Mouse (Mus musculus) heart, embryonic 12.5 days (tissue): ENCODE measurements around the gene Sertm1. TPM values are rescaled to one million over a fixed set of nuclear protein-coding genes. Genes with fewer than 3 reads are reported as not detected.

ENCODE experiments used
- ATAC-seq: fragments of 200-750 bp; cut with Nextera tagmentation; 2 replicates; pipeline ENCODE4 v1.8.0; 2017; ENCODE audit warnings: moderate TSS enrichment, moderate library complexity; ENCODE audit not compliant: insufficient number of reproducible peaks, low FRiP score
- H3K27ac ChIP-seq: fragments of 300-500 bp; sonication (generic); 2 replicates; pipeline ENCODE4 v1.5.1; 2016; ENCODE audit warnings: mild to moderate bottlenecking, moderate library complexity; ENCODE audit not compliant: poor library complexity, severe bottlenecking
- H3K27me3 ChIP-seq: fragments of 300-500 bp; sonication (generic); replicated peaks from 2 replicates; pipeline ENCODE4 v1.6.1; 2016; ENCODE audit warnings: mild to moderate bottlenecking, moderate library complexity
- H3K36me3 ChIP-seq: fragments of 300-500 bp; sonication (generic); 2 replicates; pipeline ENCODE4 v1.6.1; 2016; ENCODE audit warnings: mild to moderate bottlenecking, moderate library complexity
- H3K4me1 ChIP-seq: fragments of 300-500 bp; sonication (generic); replicated peaks from 2 replicates; pipeline ENCODE4 v1.6.1; 2016; ENCODE audit warnings: mild to moderate bottlenecking
- H3K4me2 ChIP-seq: fragments of 300-500 bp; sonication (generic); 2 replicates; pipeline ENCODE4 v1.6.1; 2016; ENCODE audit warnings: mild to moderate bottlenecking, moderate library complexity
- H3K4me3 ChIP-seq: fragments of 300-500 bp; sonication (generic); 2 replicates; pipeline ENCODE4 v1.5.1; 2016; ENCODE audit warnings: mild to moderate bottlenecking
- H3K9ac ChIP-seq: fragments of 300-500 bp; sonication (generic); 2 replicates; pipeline ENCODE4 v1.6.1; 2016; ENCODE audit warnings: mild to moderate bottlenecking, moderate library complexity
- H3K9me3 ChIP-seq: fragments of 300-500 bp; sonication (generic); replicated peaks from 2 replicates; pipeline ENCODE4 v1.6.1; 2016; ENCODE audit warnings: mild to moderate bottlenecking, moderate library complexity
- WGBS: fragments of 180-500 bp; shearing (Covaris S2); methylation state at CpG from one replicate; pipeline ENCODE4 v1.1.7; 2016; 5-methylcytosine and 5-hydroxymethylcytosine counted together
- polyA plus RNA-seq: library from polyadenylated mRNA; unstranded; fragments of >200 nt; fragmentation: Nextera tagmentation; extraction: Ambion mirVana; gene quantifications from 2 replicates; pipeline ENCODE4 v1.2.1, GENCODE M21; 2016

Sertm1 gene
- 0.18 and 0.40 TPM in 2 replicates for polyA plus RNA-seq

DNA sequence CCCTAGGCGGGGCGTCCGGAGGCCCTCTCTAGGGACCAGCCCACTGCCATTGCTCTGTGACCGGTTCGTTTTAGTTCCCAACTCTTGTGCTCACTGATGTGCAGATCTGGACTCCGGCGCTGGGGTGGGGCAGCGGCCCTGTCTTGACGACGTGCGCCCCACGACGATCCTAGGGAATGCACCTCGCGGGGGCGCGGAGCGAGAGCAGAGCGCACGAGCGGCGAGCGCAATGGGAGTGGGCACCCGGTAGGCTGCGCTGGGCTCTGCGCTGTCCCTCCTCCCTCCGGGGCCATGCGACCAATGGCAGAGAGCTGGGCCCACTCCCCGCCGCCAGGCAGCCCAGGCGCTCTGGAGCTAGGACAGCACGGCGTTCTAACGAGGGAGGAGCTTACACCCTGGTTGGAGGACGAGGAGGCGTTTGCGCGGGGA, at the start of gene Sertm1:
Sertm1 (minus strand) TSS at position 245 of the 429 bp plus-strand sequence.
- under 1% methylated on average over 38 of the region's 38 CpGs for WGBS
- no peaks in the 10 kb centered on the region for H3K36me3 ChIP-seq
- H3K4me3 ChIP-seq: peak within 1 kb of the TSS; percentile 54
- peak within 1 kb of the TSS; percentile 73 for H3K4me2 ChIP-seq
- H3K9ac ChIP-seq: peak within 1 kb of the TSS; percentile 50
- peaks cover 46% of the 10 kb centered on the region for H3K27me3 ChIP-seq
- no peaks in the 10 kb centered on the region for H3K4me1 ChIP-seq
- no peak within 1 kb of the TSS for H3K27ac ChIP-seq
- peak; percentile 93 for ATAC-seq
- no peaks in the 10 kb centered on the region for H3K9me3 ChIP-seq

DNA sequence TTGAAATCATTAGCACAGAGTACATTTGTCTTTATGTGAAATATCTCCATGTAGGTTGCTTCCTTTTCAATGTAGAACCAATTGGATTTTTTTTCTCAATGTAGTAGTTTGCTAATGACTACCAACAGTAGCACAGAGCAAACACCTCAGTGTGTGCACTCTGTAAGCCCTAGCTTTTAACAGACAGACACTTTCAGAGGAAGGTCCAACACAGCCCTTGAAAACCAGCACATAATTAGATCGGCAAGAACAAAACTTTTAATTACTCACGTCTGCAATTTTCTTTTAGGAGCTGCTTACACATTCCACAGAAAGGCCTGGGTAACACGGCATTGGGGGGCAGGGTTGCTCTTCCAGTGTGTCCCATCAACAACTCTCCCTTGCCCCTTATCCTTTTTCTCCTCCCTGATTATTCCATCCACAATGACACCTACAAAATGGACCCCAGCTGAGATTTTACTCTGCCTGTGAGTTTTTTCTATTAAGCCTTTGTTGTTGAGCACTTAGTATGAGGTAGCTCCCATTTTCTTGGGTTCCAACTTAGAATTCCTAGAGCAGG, 49.3 kb upstream of the Sertm1 start:
- no peak overlapping the region for H3K4me3 ChIP-seq

DNA sequence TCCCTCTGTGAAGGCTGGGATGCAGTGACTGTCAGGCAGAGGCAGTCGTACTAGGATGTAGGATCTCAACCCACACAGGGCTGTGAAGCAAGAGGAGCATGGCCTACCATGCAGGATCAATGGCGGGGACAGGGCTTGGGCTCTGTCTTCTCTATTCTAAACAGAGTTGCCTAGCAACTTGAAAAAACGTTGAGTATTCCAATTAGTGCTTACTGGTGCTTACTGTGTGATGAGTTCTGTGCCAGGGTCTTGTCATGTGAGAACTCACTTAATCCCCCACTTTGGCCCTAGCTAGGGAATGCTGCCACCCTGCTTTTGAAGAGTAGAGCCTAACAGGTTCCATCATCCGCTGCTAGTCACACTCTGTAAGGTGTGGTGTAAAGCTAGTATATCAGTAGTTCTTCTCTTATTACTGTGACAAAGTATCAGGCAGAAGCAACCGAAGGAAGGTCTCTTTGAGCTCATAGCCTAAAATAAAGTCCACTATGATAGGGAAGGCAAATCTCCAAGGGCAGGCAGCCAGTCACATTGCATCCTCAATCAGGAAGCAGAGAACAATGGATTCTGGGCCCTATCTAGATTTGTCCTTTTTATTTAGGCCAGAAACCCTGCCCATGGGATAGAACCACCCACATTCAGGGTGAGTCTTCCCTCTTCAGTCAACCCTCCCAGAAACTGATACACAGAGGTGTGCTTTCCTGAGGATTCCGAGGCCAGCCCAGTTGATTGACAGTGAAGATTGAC, 27.6 kb upstream of the Sertm1 start:
- Histone ChIP-seq H3K4me2 (no peak overlapping the region), H3K27me3 (no peaks in the 10 kb centered on the region), H3K36me3 (no peaks in the 10 kb centered on the region), H3K4me1 (no peaks in the 10 kb centered on the region), H3K4me3 (no peak overlapping the region), H3K9me3 (no peaks in the 10 kb centered on the region), H3K9ac (no peak overlapping the region), H3K27ac (no peak overlapping the region)
- no peak for ATAC-seq
- WGBS: 58% methylated on average over 6 of the region's 6 CpGs

More for the DNA sequence above, 49.3 kb upstream of the Sertm1 start:
- Histone ChIP-seq H3K4me1 (no peaks in the 10 kb centered on the region), H3K27ac (no peak overlapping the region), H3K9ac (no peak overlapping the region), H3K36me3 (no peaks in the 10 kb centered on the region), H3K9me3 (no peaks in the 10 kb centered on the region), H3K27me3 (no peaks in the 10 kb centered on the region), H3K4me2 (no peak overlapping the region)
- no peak for ATAC-seq
- WGBS: 68% methylated on average over 3 of the region's 3 CpGs

DNA sequence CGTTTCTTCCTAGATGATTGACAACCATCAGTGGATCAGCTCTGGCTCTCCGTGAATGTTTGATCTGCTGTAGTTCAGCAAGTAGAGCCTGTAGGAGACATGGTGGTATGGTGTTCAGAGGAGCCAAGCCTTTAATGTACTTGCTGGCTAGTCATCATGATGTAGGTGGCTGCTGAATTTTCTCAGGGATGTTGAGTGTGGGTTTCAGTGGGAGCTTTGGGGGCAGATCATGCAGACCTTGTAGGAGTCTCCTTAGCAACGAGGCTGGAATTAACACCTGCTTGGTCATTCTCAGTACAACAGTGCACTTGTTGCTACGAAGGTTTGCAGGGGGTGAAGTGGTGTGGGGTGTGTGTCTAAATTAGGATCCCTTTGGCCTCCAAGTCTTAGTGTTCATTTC, 18.8 kb upstream of the Sertm1 start:
- Histone ChIP-seq H3K4me3 (no peak overlapping the region), H3K27me3 (no peaks in the 10 kb centered on the region), H3K4me1 (no peaks in the 10 kb centered on the region), H3K27ac (no peak overlapping the region), H3K36me3 (no peaks in the 10 kb centered on the region), H3K9ac (no peak overlapping the region), H3K9me3 (no peaks in the 10 kb centered on the region; the same call in 1 of the 2 replicates), H3K4me2 (no peak overlapping the region)
- no peak for ATAC-seq
- 65% methylated on average over 4 of the region's 4 CpGs for WGBS

DNA sequence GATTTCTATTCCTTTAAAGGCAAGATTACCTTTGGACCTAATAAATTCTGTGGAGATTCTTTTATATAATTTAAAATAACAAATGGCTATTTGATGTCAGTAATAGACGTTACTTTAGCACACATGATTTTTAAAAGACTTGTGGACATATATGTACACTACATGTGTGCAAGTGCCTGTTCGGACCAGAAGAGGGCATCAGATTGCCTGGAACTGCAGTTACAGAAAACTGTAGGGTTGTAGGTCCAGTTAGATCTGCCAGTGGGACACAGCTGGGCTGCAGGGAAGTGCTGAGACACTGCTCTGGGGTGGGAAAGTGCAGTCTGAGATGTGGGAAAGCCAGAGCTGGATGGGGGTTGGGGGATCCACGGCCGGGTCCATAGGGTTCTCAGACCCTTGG, 16.9 kb upstream of the Sertm1 start:
- 82% methylated on average over 4 of the region's 4 CpGs for WGBS
- no peak overlapping the region for H3K4me3 ChIP-seq

DNA sequence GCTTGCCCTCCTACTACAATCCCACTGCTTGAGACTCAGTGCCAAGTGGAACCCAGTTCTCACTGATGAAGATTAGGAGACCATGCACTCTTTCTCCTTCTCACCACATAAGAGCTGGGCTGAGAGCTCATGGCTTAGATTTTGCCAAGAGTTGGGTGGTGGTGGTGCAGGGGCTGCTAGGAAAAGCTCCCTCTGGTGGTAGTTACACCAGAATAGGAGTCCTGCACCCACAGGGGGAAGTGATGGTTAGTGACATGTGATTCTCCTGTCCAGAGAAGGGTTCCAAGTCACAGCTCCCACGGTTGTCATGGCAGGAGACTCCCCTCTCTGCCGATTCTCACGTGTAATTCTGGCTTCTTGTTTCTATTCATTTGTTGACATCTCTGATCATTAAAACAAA, 4.7 kb upstream of the Sertm1 start:
- Histone ChIP-seq H3K36me3 (no peaks in the 10 kb centered on the region), H3K9ac (no peak overlapping the region), H3K4me1 (no peaks in the 10 kb centered on the region), H3K27me3 (peaks cover 23% of the 10 kb centered on the region), H3K4me2 (no peak overlapping the region), H3K4me3 (no peak overlapping the region), H3K27ac (no peak overlapping the region), H3K9me3 (0 out of 2 replicates have a peak, but pooled peaks cover 4% of the 10 kb centered on the region)
- 74% methylated on average over 3 of the region's 3 CpGs for WGBS
- no peak for ATAC-seq

More for the DNA sequence above, 16.9 kb upstream of the Sertm1 start:
- no peak overlapping the region for H3K9ac ChIP-seq
- no peaks in the 10 kb centered on the region for H3K4me1 ChIP-seq
- no peaks in the 10 kb centered on the region for H3K27me3 ChIP-seq
- H3K9me3 ChIP-seq: no peaks in the 10 kb centered on the region; the same call in 1 of the 2 replicates
- H3K36me3 ChIP-seq: no peaks in the 10 kb centered on the region
- H3K27ac ChIP-seq: no peak overlapping the region
- no peak for ATAC-seq
- no peak overlapping the region for H3K4me2 ChIP-seq

DNA sequence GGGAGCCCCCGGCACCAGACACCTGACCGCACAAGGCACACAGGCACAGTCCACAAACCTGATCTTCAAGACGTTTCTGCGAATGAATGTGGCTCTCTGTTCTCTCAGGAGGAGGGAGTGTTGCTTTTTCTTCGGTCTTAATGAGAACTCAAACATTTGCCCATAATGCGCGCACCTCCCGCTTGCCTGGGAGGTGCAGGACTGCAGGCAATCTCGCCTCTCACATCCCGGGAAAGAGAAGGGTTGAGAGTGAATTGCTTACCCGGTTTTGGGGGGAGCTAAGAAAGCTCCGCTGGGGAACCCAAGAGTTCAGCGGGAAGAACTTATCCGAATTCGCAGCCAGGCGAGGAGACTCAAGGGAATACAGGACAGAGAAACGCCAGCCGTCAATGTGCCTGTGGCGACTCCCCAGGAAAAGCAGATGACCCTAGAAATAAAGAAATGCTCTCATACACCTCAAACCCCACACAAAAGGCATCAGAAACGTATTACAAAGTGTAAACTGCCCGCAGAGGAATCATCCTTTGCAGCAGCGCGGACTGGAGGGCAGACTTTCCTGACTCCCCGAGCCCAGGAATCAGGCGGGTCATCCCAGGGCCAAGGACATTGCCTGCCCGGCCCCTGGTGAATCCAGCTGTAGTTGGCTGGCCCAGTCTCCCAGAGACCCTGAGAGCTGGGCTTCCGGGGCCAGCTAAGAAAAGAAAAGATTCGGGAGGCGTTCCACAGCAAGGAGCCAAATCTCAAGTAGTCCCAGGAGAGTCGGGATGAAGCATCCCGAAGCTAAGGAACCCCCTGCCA, 643 bp downstream of the Sertm1 start:
- H3K9me3 ChIP-seq: no peaks in the 10 kb centered on the region
- H3K27ac ChIP-seq: no peak overlapping the region
- H3K4me3 ChIP-seq: peak overlapping the region; percentile 54
- H3K36me3 ChIP-seq: no peaks in the 10 kb centered on the region
- H3K9ac ChIP-seq: peak overlapping the region; percentile 50
- H3K27me3 ChIP-seq: peaks cover 46% of the 10 kb centered on the region
- ATAC-seq: peak; percentile 45; the same call in 1 of the 2 replicates
- H3K4me2 ChIP-seq: peak overlapping the region; percentile 73
- H3K4me1 ChIP-seq: no peaks in the 10 kb centered on the region
- 3% methylated on average over 31 of the region's 31 CpGs for WGBS

DNA sequence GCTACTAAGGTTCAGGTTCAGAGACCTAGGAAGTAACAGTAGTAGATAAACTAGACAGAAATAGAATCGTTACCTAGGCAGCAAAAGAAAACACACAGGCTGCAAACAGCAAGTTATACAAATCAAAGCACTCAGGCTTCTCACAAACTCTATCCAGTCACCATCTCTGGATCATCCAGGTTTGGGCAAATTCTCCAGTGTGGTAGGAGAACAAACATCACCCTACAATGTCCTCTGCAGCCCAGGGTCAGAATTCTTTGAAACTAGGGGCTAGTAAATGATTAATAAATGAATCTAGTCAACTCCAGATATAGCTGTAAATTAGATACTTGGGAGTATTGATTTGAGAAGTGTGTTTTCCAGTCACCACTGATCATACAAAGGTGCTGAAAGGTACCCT, 6.8 kb downstream of the Sertm1 start:
- Histone ChIP-seq H3K4me3 (no peak overlapping the region), H3K27ac (no peak overlapping the region), H3K4me2 (no peak overlapping the region), H3K9ac (no peak overlapping the region), H3K4me1 (peaks cover 9% of the 10 kb centered on the region; the same call in 1 of the 2 replicates), H3K36me3 (no peaks in the 10 kb centered on the region), H3K27me3 (peaks cover 8% of the 10 kb centered on the region), H3K9me3 (no peaks in the 10 kb centered on the region)
- ATAC-seq: no peak
- whole genome bisulfite sequencing: 59% methylated on average over 1 of the region's 1 CpGs

DNA sequence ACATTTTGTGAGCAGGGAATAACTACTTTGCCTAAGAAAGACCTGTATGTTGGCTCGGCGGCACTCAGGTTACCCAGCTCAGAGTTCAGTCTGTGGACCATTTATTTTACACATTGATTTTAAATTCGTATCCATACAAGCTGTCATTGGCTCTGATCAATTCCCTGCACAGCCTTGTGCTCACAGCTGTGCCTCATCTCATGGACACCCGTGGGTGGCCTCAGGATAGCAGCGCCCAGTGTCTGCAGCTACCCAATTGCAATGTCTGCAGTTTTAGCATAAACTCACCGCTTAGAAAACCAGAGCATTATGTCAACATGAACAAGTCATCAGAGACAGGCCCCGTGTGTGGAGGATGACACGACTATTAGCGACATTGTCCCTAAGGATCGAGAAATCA, 17.7 kb downstream of the Sertm1 start:
- Histone ChIP-seq H3K4me2 (no peak overlapping the region), H3K9ac (no peak overlapping the region), H3K4me3 (no peak overlapping the region), H3K27ac (no peak overlapping the region), H3K27me3 (no peaks in the 10 kb centered on the region), H3K9me3 (no peaks in the 10 kb centered on the region), H3K36me3 (no peaks in the 10 kb centered on the region), H3K4me1 (no peaks in the 10 kb centered on the region)
- 80% methylated on average over 10 of the region's 10 CpGs for WGBS
- ATAC-seq: no peak

DNA sequence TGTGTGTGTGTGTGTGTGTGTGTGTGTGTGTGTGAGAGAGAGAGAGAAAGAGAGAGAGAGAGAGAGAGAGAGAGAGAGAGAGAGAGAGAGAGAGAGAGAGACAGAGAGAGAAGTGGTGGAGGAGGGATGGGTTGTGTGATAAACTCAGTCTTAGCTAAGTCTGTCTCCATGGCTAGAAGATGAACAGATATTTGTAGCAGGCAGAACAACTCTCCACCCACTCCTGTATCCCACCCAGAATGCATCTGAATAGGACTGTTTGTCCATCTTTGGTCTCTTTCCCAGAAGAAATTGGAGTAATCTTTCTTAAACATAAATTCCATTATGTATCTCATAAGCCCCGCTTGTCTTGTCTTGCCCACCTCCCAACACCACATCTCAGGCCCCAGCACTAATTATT, 20.8 kb downstream of the Sertm1 start:
- WGBS: 76% methylated on average over 1 of the region's 1 CpGs

DNA sequence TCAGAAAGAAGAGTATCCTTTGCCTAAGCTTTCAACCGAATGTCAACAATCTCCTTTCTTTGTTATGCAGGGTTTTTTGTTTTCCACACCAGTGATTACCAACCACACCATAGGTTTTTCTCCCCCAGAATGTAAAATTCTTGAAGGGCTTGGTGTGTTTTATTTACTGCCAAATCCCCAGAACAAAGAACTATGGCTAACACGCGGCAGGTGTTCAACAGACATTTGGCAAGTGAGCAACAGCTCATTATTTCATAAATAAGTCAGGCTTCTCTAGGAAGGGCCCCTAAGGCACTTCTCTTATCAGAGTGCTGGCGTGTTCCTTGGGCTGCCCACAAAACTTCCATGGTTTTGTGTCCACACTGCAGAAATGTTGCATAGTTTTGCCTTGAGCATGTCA, 23.5 kb downstream of the Sertm1 start:
- Histone ChIP-seq H3K9me3 (no peaks in the 10 kb centered on the region), H3K4me3 (no peak overlapping the region), H3K4me1 (no peaks in the 10 kb centered on the region), H3K36me3 (no peaks in the 10 kb centered on the region), H3K27me3 (no peaks in the 10 kb centered on the region), H3K4me2 (no peak overlapping the region), H3K27ac (no peak overlapping the region), H3K9ac (no peak overlapping the region)
- WGBS: 65% methylated on average over 4 of the region's 4 CpGs
- ATAC-seq: no peak

More for the DNA sequence above, 20.8 kb downstream of the Sertm1 start:
- no peak for ATAC-seq
- Histone ChIP-seq H3K9me3 (no peaks in the 10 kb centered on the region), H3K4me1 (no peaks in the 10 kb centered on the region), H3K36me3 (no peaks in the 10 kb centered on the region), H3K27me3 (no peaks in the 10 kb centered on the region), H3K4me3 (no peak overlapping the region), H3K9ac (no peak overlapping the region), H3K27ac (no peak overlapping the region), H3K4me2 (no peak overlapping the region)
